In genomic region chrX:161558511-161558910, GRCm38 (mm10) we compare ENCODE assay signal across 29 mouse cellular contexts.
DNase-seq lines count a peak whose midpoint lies in the region; ATAC-seq lines count a peak whose summit lies in the region.
"Had no signal": no experiment of that assay in that cellular context is flagged by ENCODE, and none has a peak within 500 bp of the region (broad histone marks: within the 10 kb centered on the region; RNA-seq: fewer than 3 reads in every experiment).

No protein-coding gene starts in this region.

- no peaks in the 10 kb centered on the region for H3K36me3 ChIP-seq in hindbrain, embryonic 12.5 days
- H3K36me3 ChIP-seq in hindbrain, embryonic 13.5 days = no peaks in the 10 kb centered on the region
- H3K36me3 ChIP-seq in neural tube, embryonic 11.5 days (ENCODE audit: control insufficient read depth, insufficient read depth, low read length) = no peaks in the 10 kb centered on the region
- H3K36me3 ChIP-seq in neural tube, embryonic 15.5 days = no peaks in the 10 kb centered on the region
- no peaks in the 10 kb centered on the region for H3K36me3 ChIP-seq in neural tube, embryonic 14.5 days (ENCODE audit: control insufficient read depth, insufficient read depth, low read length)
- H3K36me3 ChIP-seq: embryonic facial prominence, embryonic 10.5 days; embryonic facial prominence, embryonic 13.5 days; forebrain, embryonic 12.5 days; heart, embryonic 12.5 days; heart, embryonic 15.5 days; hindbrain, embryonic 10.5 days had no signal

- H3K4me3 ChIP-seq in hindbrain, embryonic 12.5 days = no peak overlapping the region
- H3K4me3 ChIP-seq in hindbrain, embryonic 13.5 days = no peak overlapping the region
- no peak overlapping the region for H3K4me3 ChIP-seq in neural tube, embryonic 11.5 days (ENCODE audit: low read depth, low read length)
- H3K4me3 ChIP-seq in neural tube, embryonic 15.5 days (replicated peaks) = no peak overlapping the region
- no peak overlapping the region for H3K4me3 ChIP-seq in neural tube, embryonic 14.5 days (ENCODE audit: low read depth, low read length)
- H3K4me3 ChIP-seq: embryonic facial prominence, embryonic 10.5 days; embryonic facial prominence, embryonic 13.5 days; erythroblast, embryonic 14.5 days; forebrain, embryonic 12.5 days; gastrocnemius, adult 2 months; heart, embryonic 12.5 days; heart, embryonic 15.5 days; hindbrain, embryonic 10.5 days had no signal

- H3K27me3 ChIP-seq in hindbrain, embryonic 12.5 days = peaks cover 4% of the 10 kb centered on the region; the same call in 1 of the 2 replicates
- H3K27me3 ChIP-seq in hindbrain, embryonic 13.5 days = no peaks in the 10 kb centered on the region
- H3K27me3 ChIP-seq in neural tube, embryonic 11.5 days (ENCODE audit: control insufficient read depth, insufficient read depth, low read length) = no peaks in the 10 kb centered on the region
- H3K27me3 ChIP-seq in neural tube, embryonic 15.5 days (replicated peaks) = 0 out of 2 replicates have a peak, but pooled peaks cover 3% of the 10 kb centered on the region
- no peaks in the 10 kb centered on the region for H3K27me3 ChIP-seq in neural tube, embryonic 14.5 days (ENCODE audit: control insufficient read depth, insufficient read depth, low read length)
- H3K27me3 ChIP-seq: heart, embryonic 12.5 days; heart, embryonic 15.5 days had no signal

- no peaks in the 10 kb centered on the region for H3K4me1 ChIP-seq in hindbrain, embryonic 12.5 days
- no peaks in the 10 kb centered on the region for H3K4me1 ChIP-seq in hindbrain, embryonic 13.5 days (replicated peaks)
- H3K4me1 ChIP-seq in neural tube, embryonic 11.5 days (ENCODE audit: control insufficient read depth, insufficient read depth, low read length) = no peaks in the 10 kb centered on the region
- no peaks in the 10 kb centered on the region for H3K4me1 ChIP-seq in neural tube, embryonic 15.5 days
- H3K4me1 ChIP-seq in neural tube, embryonic 14.5 days (ENCODE audit: control insufficient read depth, insufficient read depth, low read length) = no peaks in the 10 kb centered on the region
- H3K4me1 ChIP-seq: embryonic facial prominence, embryonic 10.5 days; embryonic facial prominence, embryonic 13.5 days; forebrain, embryonic 12.5 days; heart, embryonic 12.5 days; heart, embryonic 15.5 days; hindbrain, embryonic 10.5 days had no signal

- no peak overlapping the region for H3K9ac ChIP-seq in hindbrain, embryonic 12.5 days
- H3K9ac ChIP-seq in hindbrain, embryonic 13.5 days = no peak overlapping the region
- H3K9ac ChIP-seq in neural tube, embryonic 11.5 days (ENCODE audit: low read length) = no peak overlapping the region
- H3K9ac ChIP-seq in neural tube, embryonic 15.5 days (replicated peaks) = no peak overlapping the region
- no peak overlapping the region for H3K9ac ChIP-seq in neural tube, embryonic 14.5 days (replicated peaks; ENCODE audit: low read depth, low read length)
- H3K9ac ChIP-seq: embryonic facial prominence, embryonic 13.5 days; forebrain, embryonic 12.5 days; forebrain, postnatal 0 days; heart, embryonic 12.5 days; heart, embryonic 15.5 days had no signal

- no peaks in the 10 kb centered on the region for H3K9me3 ChIP-seq in hindbrain, embryonic 12.5 days (replicated peaks)
- no peaks in the 10 kb centered on the region for H3K9me3 ChIP-seq in hindbrain, embryonic 13.5 days
- H3K9me3 ChIP-seq in neural tube, embryonic 11.5 days (ENCODE audit: control insufficient read depth, low read length) = no peaks in the 10 kb centered on the region
- no peaks in the 10 kb centered on the region for H3K9me3 ChIP-seq in neural tube, embryonic 15.5 days (replicated peaks)
- H3K9me3 ChIP-seq in neural tube, embryonic 14.5 days (ENCODE audit: control insufficient read depth, low read length) = no peaks in the 10 kb centered on the region
- H3K9me3 ChIP-seq: embryonic facial prominence, embryonic 10.5 days; embryonic facial prominence, embryonic 13.5 days; forebrain, embryonic 12.5 days; heart, embryonic 12.5 days; heart, embryonic 15.5 days; hindbrain, embryonic 10.5 days had no signal

- ATAC-seq in hindbrain, embryonic 12.5 days (ENCODE audit: low FRiP score) = peak; percentile 60; the same call in 1 of the 2 replicates
- ATAC-seq in hindbrain, embryonic 13.5 days (ENCODE audit: low FRiP score) = no peak
- no peak for ATAC-seq in neural tube, embryonic 11.5 days (ENCODE audit: insufficient read depth, low FRiP score, low TSS enrichment)
- ATAC-seq in neural tube, embryonic 15.5 days (ENCODE audit: low FRiP score) = no peak
- ATAC-seq in neural tube, embryonic 14.5 days (ENCODE audit: low read depth) = peak; percentile 60; the same call in 1 of the 2 replicates
- ATAC-seq: activated CD4-positive, CD25-positive, alpha-beta regulatory T cell, adult 4 months; forebrain, postnatal 0 days; hindbrain, postnatal 0 days; inflammation-experienced regulatory T-cells, adult 6 months had no signal

- peak; percentile 3 for DNase-seq in embryo, embryonic 10 days (ENCODE audit: low spot score)
- no peak for DNase-seq in embryo, embryonic 9.5 days (ENCODE audit: extremely low spot score)
- DNase-seq in neural tube, embryonic 11.5 days (ENCODE audit: low spot score) = peak; percentile 12
- no peak for DNase-seq in lung, postnatal 25 days (ENCODE audit: low spot score)
- DNase-seq: adrenal gland, adult 8-10 months; adrenal gland, postnatal 25 days; cerebellum, adult 18-20 months; cerebellum, adult 9-10 months; cerebellum, postnatal 14 days; forebrain, postnatal 0 days; gastrocnemius, adult 2 months; gastrocnemius, postnatal 14 days; heart, adult 11 months; heart, postnatal 10 days; heart, postnatal 36 days had no signal

- no peak overlapping the region for H3K4me2 ChIP-seq in hindbrain, embryonic 12.5 days (replicated peaks)
- no peak overlapping the region for H3K4me2 ChIP-seq in hindbrain, embryonic 13.5 days
- H3K4me2 ChIP-seq in neural tube, embryonic 11.5 days (ENCODE audit: low read depth) = no peak overlapping the region
- no peak overlapping the region for H3K4me2 ChIP-seq in neural tube, embryonic 15.5 days
- H3K4me2 ChIP-seq in neural tube, embryonic 14.5 days (ENCODE audit: low read depth, low read length) = no peak overlapping the region
- H3K4me2 ChIP-seq: embryonic facial prominence, embryonic 13.5 days; forebrain, embryonic 12.5 days; heart, embryonic 12.5 days; heart, embryonic 15.5 days had no signal

- H3K27ac ChIP-seq in hindbrain, embryonic 12.5 days = no peak overlapping the region
- no peak overlapping the region for H3K27ac ChIP-seq in hindbrain, embryonic 13.5 days
- no peak overlapping the region for H3K27ac ChIP-seq in neural tube, embryonic 11.5 days (ENCODE audit: low read depth, low read length)
- no peak overlapping the region for H3K27ac ChIP-seq in neural tube, embryonic 15.5 days (replicated peaks)
- no peak overlapping the region for H3K27ac ChIP-seq in neural tube, embryonic 14.5 days (ENCODE audit: low read depth, low read length)
- H3K27ac ChIP-seq: embryonic facial prominence, embryonic 10.5 days; embryonic facial prominence, embryonic 13.5 days; forebrain, embryonic 12.5 days; gastrocnemius, adult 2 months; heart, embryonic 15.5 days; hindbrain, embryonic 10.5 days; hindbrain, postnatal 0 days had no signal

Comparison
In these comparisons a context has a peak if more than half of its experiments do, and no peak if none do; other contexts are left out.
1. DNase-seq: peak in embryo, embryonic 10 days (single experiment) and neural tube, embryonic 11.5 days (single experiment); none in embryo, embryonic 9.5 days (single experiment) and lung, postnatal 25 days (single experiment).
2. ATAC-seq: peak in hindbrain, embryonic 12.5 days (single experiment) and neural tube, embryonic 14.5 days (single experiment); none in hindbrain, embryonic 13.5 days (single experiment), neural tube, embryonic 11.5 days (single experiment) and neural tube, embryonic 15.5 days (single experiment).